Mouse (Mus musculus) forebrain, postnatal 0 days (tissue): ENCODE data around the gene Olfr1493-ps1. TPM values are rescaled to one million over a fixed set of nuclear protein-coding genes. Genes with fewer than 3 reads are reported as not detected.

Experiments
- ATAC-seq: fragments of 200-750 bp; cut with Nextera tagmentation; 2 replicates; pipeline ENCODE4 v1.8.0; 2017; ENCODE audit warnings: mild to moderate bottlenecking, moderate library complexity
- DNase-seq: peaks from one replicate; pipeline ENCODE4 v3.0.0-alpha.2; 2015
- H3K27ac ChIP-seq: fragments of 300-500 bp; sonication (generic); 2 replicates; pipeline ENCODE4 v1.5.1; 2014; ENCODE audit warnings: low read depth, mild to moderate bottlenecking, antibody characterized with exemption, low read length, moderate library complexity, mixed read lengths
- H3K27me3 ChIP-seq: fragments of 300-500 bp; sonication (generic); 2 replicates; pipeline ENCODE4 v1.6.1; 2014; ENCODE audit warnings: mild to moderate bottlenecking, low read length, mixed read lengths; ENCODE audit not compliant: insufficient read depth
- H3K36me3 ChIP-seq: fragments of 300-500 bp; sonication (generic); 2 replicates; pipeline ENCODE4 v1.6.1; 2014; ENCODE audit warnings: mild to moderate bottlenecking, moderate library complexity; ENCODE audit not compliant: insufficient read depth
- H3K4me1 ChIP-seq: fragments of 300-500 bp; sonication (generic); 2 replicates; pipeline ENCODE4 v1.6.1; 2014; ENCODE audit warnings: antibody characterized with exemption; ENCODE audit not compliant: insufficient read depth
- H3K4me2 ChIP-seq: fragments of 300-500 bp; sonication (generic); 2 replicates; pipeline ENCODE4 v1.6.1; 2014; ENCODE audit warnings: low read depth, mild to moderate bottlenecking, moderate library complexity
- H3K4me3 ChIP-seq: fragments of 300-500 bp; sonication (generic); 2 replicates; pipeline ENCODE4 v1.5.1; 2014; ENCODE audit warnings: low read depth, low read length, mixed read lengths
- H3K9ac ChIP-seq: fragments of 300-500 bp; sonication (generic); 2 replicates; pipeline ENCODE4 v1.6.1; 2014; ENCODE audit warnings: mild to moderate bottlenecking
- H3K9me3 ChIP-seq: fragments of 300-500 bp; sonication (generic); 2 replicates; pipeline ENCODE4 v1.6.1; 2016; ENCODE audit warnings: low read length
- CTCF ChIP-seq: sonication (generic); IDR thresholded peaks from 2 replicates; pipeline ENCODE4 v1.5.1; 2016; ENCODE audit warnings: antibody characterized with exemption, control low read depth, low read depth
- WGBS: fragments of 180-500 bp; shearing (Covaris S2); extraction: QIAGEN DNeasy Blood & Tissue Kit; methylation state at CpG from one replicate; pipeline ENCODE4 v1.1.7; 2014; 5-methylcytosine and 5-hydroxymethylcytosine counted together
- polyA plus RNA-seq: library from polyadenylated mRNA; unstranded; fragments of >200 nt; fragmentation: Nextera tagmentation; extraction: Ambion mirVana; gene quantifications from 2 replicates; pipeline ENCODE4 v1.2.1, GENCODE M21; 2015
- total RNA-seq: library from RNA; depleted of rRNA; stranded (reverse); fragments of >200 nt; gene quantifications from 2 replicates; pipeline ENCODE4 v1.2.3, GENCODE M21; 2014; rRNA removed

Gene Olfr1493-ps1
- total RNA-seq (not detected in 2 replicates), polyA plus RNA-seq (not detected in 2 replicates)

GRCm38 (mm10) chr19:13722978-13723377, at the start of gene Olfr1493-ps1:
Olfr1493-ps1 (plus strand) TSS chr19:13723278.
- DNase-seq = no peak

DNA sequence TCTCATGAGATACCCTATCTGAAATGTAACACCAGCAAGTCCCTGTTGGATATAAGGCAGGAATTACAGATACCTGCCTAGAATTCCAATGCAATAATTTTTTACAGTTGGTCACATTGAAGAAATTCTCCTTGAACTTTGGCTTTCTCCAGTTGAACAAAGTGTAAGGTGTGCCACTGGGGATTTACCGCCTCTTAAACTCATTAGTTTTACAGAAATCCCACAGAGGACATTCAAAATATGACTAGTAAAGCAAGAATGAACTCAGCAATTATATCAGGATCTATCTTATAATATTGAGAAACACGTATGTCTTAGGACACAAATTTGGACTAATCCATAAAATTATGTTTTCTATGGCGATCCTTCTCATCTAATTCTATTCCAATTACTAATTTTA, 26.1 kb upstream of the Olfr1493-ps1 start, which contains the start of gene Olfr1491:
Olfr1491 (plus strand) TSS at position 301 of the 400 bp plus-strand sequence.
- no peak for TF ChIP-seq CTCF

More at GRCm38 (mm10) chr19:13722978-13723377, at the start of gene Olfr1493-ps1:
- Histone ChIP-seq H3K9me3 (no peaks in the 10 kb centered on the region), H3K4me3 (no peak within 1 kb of the TSS), H3K4me1 (no peaks in the 10 kb centered on the region), H3K36me3 (no peaks in the 10 kb centered on the region), H3K27me3 (no peaks in the 10 kb centered on the region), H3K4me2 (no peak within 1 kb of the TSS), H3K9ac (no peak within 1 kb of the TSS), H3K27ac (no peak within 1 kb of the TSS)
- no peak for ATAC-seq
- WGBS = 53% methylated on average over 2 of the region's 2 CpGs
- TF ChIP-seq CTCF = no peak

GRCm38 (mm10) chr19:13739428-13739827, 16.4 kb downstream of the Olfr1493-ps1 start, which contains the start of gene Olfr1494:
Olfr1494 (plus strand) TSS chr19:13739728.
- Histone ChIP-seq H3K4me1 (no peaks in the 10 kb centered on the region), H3K9ac (no peak within 1 kb of the TSS), H3K4me2 (no peak within 1 kb of the TSS), H3K36me3 (no peaks in the 10 kb centered on the region), H3K9me3 (no peaks in the 10 kb centered on the region), H3K4me3 (no peak within 1 kb of the TSS), H3K27ac (no peak within 1 kb of the TSS), H3K27me3 (no peaks in the 10 kb centered on the region)
- TF ChIP-seq CTCF = no peak
- WGBS = 92% methylated on average over 4 of the region's 4 CpGs
- ATAC-seq (no peak), DNase-seq (no peak)

More for the DNA sequence above, 26.1 kb upstream of the Olfr1493-ps1 start, which contains the start of gene Olfr1491:
- no peaks in the 10 kb centered on the region for H3K27me3 ChIP-seq
- H3K4me1 ChIP-seq = no peaks in the 10 kb centered on the region
- H3K4me2 ChIP-seq = no peak within 1 kb of the TSS
- H3K36me3 ChIP-seq = no peaks in the 10 kb centered on the region
- H3K4me3 ChIP-seq = no peak within 1 kb of the TSS
- no peak within 1 kb of the TSS for H3K27ac ChIP-seq
- ATAC-seq = no peak
- no peak for DNase-seq
- 70% methylated on average over 3 of the region's 3 CpGs for WGBS
- no peaks in the 10 kb centered on the region for H3K9me3 ChIP-seq
- no peak within 1 kb of the TSS for H3K9ac ChIP-seq

GRCm38 (mm10) chr19:13749366-13749765, 26.3 kb downstream of the Olfr1493-ps1 start:
- H3K9ac ChIP-seq = no peak overlapping the region
- no peaks in the 10 kb centered on the region for H3K4me1 ChIP-seq
- no peaks in the 10 kb centered on the region for H3K36me3 ChIP-seq
- H3K27me3 ChIP-seq = no peaks in the 10 kb centered on the region
- H3K4me2 ChIP-seq = no peak overlapping the region
- no peak for ATAC-seq
- no peak overlapping the region for H3K27ac ChIP-seq
- TF ChIP-seq CTCF = no peak
- 92% methylated on average over 1 of the region's 1 CpGs for WGBS
- no peak overlapping the region for H3K4me3 ChIP-seq
- no peak for DNase-seq
- H3K9me3 ChIP-seq = no peaks in the 10 kb centered on the region

DNA sequence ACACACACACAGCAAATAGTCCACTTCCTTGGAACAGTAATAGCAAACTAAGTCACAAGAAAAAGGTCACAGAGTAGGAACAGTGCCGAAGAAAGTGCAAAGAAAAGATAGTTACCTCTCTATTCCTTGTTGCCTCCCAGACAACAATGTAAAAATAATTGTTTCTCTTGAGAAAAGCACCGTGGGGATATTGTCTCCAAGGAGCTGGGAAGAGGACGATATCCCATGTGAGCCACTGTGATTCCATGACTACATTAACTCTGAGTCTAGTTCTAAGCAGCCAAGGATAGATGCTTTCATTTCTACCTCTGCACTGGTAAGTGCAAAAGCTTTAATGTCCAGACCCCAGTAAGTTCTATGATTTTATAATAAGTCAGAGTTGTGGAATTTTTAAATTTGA, 41.2 kb downstream of the Olfr1493-ps1 start, which contains the start of gene Olfr1495:
Olfr1495 (plus strand) TSS at position 301 of the 400 bp plus-strand sequence.
- no peak for TF ChIP-seq CTCF
- DNase-seq = no peak
- Histone ChIP-seq H3K27ac (no peak within 1 kb of the TSS), H3K36me3 (no peaks in the 10 kb centered on the region), H3K27me3 (no peaks in the 10 kb centered on the region), H3K9ac (no peak within 1 kb of the TSS), H3K9me3 (no peaks in the 10 kb centered on the region), H3K4me2 (no peak within 1 kb of the TSS), H3K4me1 (no peaks in the 10 kb centered on the region), H3K4me3 (no peak within 1 kb of the TSS)
- no peak for ATAC-seq
- WGBS = 83% methylated on average over 3 of the region's 3 CpGs

DNA sequence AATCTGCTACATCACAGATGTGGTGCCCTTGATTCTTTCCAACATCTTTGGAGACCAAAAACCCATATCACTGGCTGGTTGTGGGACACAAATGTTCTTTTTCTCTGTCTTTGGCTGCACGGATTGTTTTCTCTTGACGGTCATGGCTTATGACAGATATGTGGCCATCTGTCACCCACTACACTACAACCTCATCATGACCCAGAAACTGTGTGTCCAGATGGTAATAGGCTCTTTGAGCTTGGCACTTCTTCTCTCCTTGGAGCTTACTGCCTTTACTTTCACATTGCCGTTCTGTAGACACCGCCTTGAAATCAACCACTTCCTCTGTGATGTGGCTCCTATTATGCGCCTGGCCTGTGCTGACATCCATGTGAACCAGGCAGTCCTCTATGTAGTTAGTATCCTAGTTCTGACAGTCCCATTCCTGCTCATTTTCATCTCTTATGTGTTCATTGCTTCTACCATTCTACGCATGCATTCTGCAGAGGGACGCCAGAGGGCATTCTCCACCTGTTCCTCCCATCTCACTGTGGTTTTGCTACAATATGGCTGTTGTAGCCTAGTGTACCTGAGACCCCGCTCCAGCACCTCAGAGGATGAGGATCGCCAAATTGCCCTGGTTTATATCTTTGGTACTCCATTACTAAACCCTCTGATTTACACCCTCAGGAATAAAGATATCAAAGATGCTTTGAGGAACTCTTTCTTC, 45.6 kb downstream of the Olfr1493-ps1 start:
- H3K4me3 ChIP-seq = no peak overlapping the region
- no peak overlapping the region for H3K9ac ChIP-seq
- TF ChIP-seq CTCF = no peak
- H3K27ac ChIP-seq = no peak overlapping the region
- no peaks in the 10 kb centered on the region for H3K9me3 ChIP-seq
- DNase-seq (no peak), ATAC-seq (no peak)
- WGBS = 95% methylated on average over 9 of the region's 9 CpGs
- H3K36me3 ChIP-seq = no peaks in the 10 kb centered on the region
- H3K27me3 ChIP-seq = no peaks in the 10 kb centered on the region
- H3K4me1 ChIP-seq = no peaks in the 10 kb centered on the region
- H3K4me2 ChIP-seq = no peak overlapping the region

DNA sequence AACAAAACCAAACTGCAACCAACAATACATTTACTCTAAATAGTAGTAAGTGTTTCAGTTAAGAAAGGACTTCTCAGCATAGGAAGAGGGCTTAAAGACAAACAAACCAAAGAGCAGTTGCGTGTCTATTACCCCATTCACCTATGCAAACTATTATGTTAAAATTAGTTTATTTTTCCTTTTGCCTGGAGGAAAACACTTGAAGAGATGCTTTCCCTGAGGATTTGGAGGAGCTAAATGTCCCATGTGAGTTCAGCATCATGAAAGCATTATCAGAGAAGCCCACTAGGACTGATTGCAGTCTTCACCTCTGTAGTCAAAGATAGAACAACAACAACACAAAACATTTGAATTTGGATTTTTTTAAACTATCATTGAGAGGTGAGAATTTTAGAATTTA, 54.5 kb downstream of the Olfr1493-ps1 start, which contains the start of gene Olfr1496:
Olfr1496 (plus strand) TSS at position 301 of the 400 bp plus-strand sequence.
- Histone ChIP-seq H3K9ac (no peak within 1 kb of the TSS), H3K27ac (no peak within 1 kb of the TSS), H3K9me3 (no peaks in the 10 kb centered on the region), H3K4me1 (no peaks in the 10 kb centered on the region), H3K4me2 (no peak within 1 kb of the TSS), H3K36me3 (no peaks in the 10 kb centered on the region), H3K27me3 (no peaks in the 10 kb centered on the region), H3K4me3 (no peak within 1 kb of the TSS)
- DNase-seq = no peak
- 92% methylated on average over 1 of the region's 1 CpGs for WGBS
- ATAC-seq = no peak
- TF ChIP-seq CTCF = no peak

Other genes starting within 250 kb of the Olfr1493-ps1 start
- not detected in 2 replicates for gene Olfr1475, start 243.1 kb upstream of the Olfr1493-ps1 start, total RNA-seq
- not detected in 2 replicates for gene Olfr1475, start 243.1 kb upstream of the Olfr1493-ps1 start, polyA plus RNA-seq
- gene Olfr1477, start 222.7 kb upstream of the Olfr1493-ps1 start, total RNA-seq = not detected in 2 replicates
- gene Olfr1477, start 222.7 kb upstream of the Olfr1493-ps1 start, polyA plus RNA-seq = not detected in 2 replicates
- gene Olfr1480, start 195.4 kb upstream of the Olfr1493-ps1 start, total RNA-seq = not detected in 2 replicates
- gene Olfr1480, start 195.4 kb upstream of the Olfr1493-ps1 start, polyA plus RNA-seq = not detected in 2 replicates
- gene Olfr1484, start 139.8 kb upstream of the Olfr1493-ps1 start, total RNA-seq = not detected in 2 replicates
- not detected in 2 replicates for gene Olfr1484, start 139.8 kb upstream of the Olfr1493-ps1 start, polyA plus RNA-seq
- not detected in 2 replicates for gene Olfr1487, start 105.9 kb upstream of the Olfr1493-ps1 start, total RNA-seq
- gene Olfr1487, start 105.9 kb upstream of the Olfr1493-ps1 start, polyA plus RNA-seq = not detected in 2 replicates
- not detected in 2 replicates for gene Olfr1489, start 91.7 kb upstream of the Olfr1493-ps1 start, total RNA-seq
- not detected in 2 replicates for gene Olfr1489, start 91.7 kb upstream of the Olfr1493-ps1 start, polyA plus RNA-seq
- not detected in 2 replicates for gene Olfr1490, start 72.2 kb upstream of the Olfr1493-ps1 start, total RNA-seq
- not detected in 2 replicates for gene Olfr1490, start 72.2 kb upstream of the Olfr1493-ps1 start, polyA plus RNA-seq
- not detected in 2 replicates for gene Olfr1491, start 26.0 kb upstream of the Olfr1493-ps1 start, total RNA-seq
- gene Olfr1491, start 26.0 kb upstream of the Olfr1493-ps1 start, polyA plus RNA-seq = not detected in 2 replicates
- gene Olfr1494, start 16.4 kb downstream of the Olfr1493-ps1 start, total RNA-seq = not detected in 2 replicates
- gene Olfr1494, start 16.4 kb downstream of the Olfr1493-ps1 start, polyA plus RNA-seq = not detected in 2 replicates
- gene Olfr1495, start 41.3 kb downstream of the Olfr1493-ps1 start, total RNA-seq = not detected in 2 replicates
- gene Olfr1495, start 41.3 kb downstream of the Olfr1493-ps1 start, polyA plus RNA-seq = not detected in 2 replicates
- not detected in 2 replicates for gene Olfr1496, start 54.6 kb downstream of the Olfr1493-ps1 start, total RNA-seq
- gene Olfr1496, start 54.6 kb downstream of the Olfr1493-ps1 start, polyA plus RNA-seq = not detected in 2 replicates
- not detected in 2 replicates for gene Olfr1497, start 74.9 kb downstream of the Olfr1493-ps1 start, total RNA-seq
- gene Olfr1497, start 74.9 kb downstream of the Olfr1493-ps1 start, polyA plus RNA-seq = not detected in 2 replicates
- not detected in 2 replicates for gene Olfr1499, start 96.2 kb downstream of the Olfr1493-ps1 start, total RNA-seq
- gene Olfr1499, start 96.2 kb downstream of the Olfr1493-ps1 start, polyA plus RNA-seq = not detected in 2 replicates
- gene Olfr1500, start 107.2 kb downstream of the Olfr1493-ps1 start, total RNA-seq = not detected in 2 replicates
- not detected in 2 replicates for gene Olfr1500, start 107.2 kb downstream of the Olfr1493-ps1 start, polyA plus RNA-seq
- gene Olfr1501, start 127.4 kb downstream of the Olfr1493-ps1 start, total RNA-seq = not detected in 2 replicates
- not detected in 2 replicates for gene Olfr1501, start 127.4 kb downstream of the Olfr1493-ps1 start, polyA plus RNA-seq
- gene Olfr1502, start 138.5 kb downstream of the Olfr1493-ps1 start, total RNA-seq = not detected in 2 replicates
- gene Olfr1502, start 138.5 kb downstream of the Olfr1493-ps1 start, polyA plus RNA-seq = not detected in 2 replicates
- gene Olfr1504, start 174.7 kb downstream of the Olfr1493-ps1 start, total RNA-seq = not detected in 2 replicates
- not detected in 2 replicates for gene Olfr1504, start 174.7 kb downstream of the Olfr1493-ps1 start, polyA plus RNA-seq
- not detected in 2 replicates for gene Olfr1505, start 190.3 kb downstream of the Olfr1493-ps1 start, total RNA-seq
- not detected in 2 replicates for gene Olfr1505, start 190.3 kb downstream of the Olfr1493-ps1 start, polyA plus RNA-seq